Mouse (Mus musculus) small intestine, adult 2 months (tissue): ENCODE measurements around the gene Lrp1. TPM values are rescaled to one million over a fixed set of nuclear protein-coding genes. Genes with fewer than 3 reads are reported as not detected.

Source experiments
- H3K27ac ChIP-seq: fragments of 200-500 bp; 2 replicates; pipeline ENCODE4 v1.5.1; 2012; ENCODE audit warnings: low read depth, low read length, control low read depth, inconsistent platforms; ENCODE audit not compliant: insufficient read depth
- H3K27me3 ChIP-seq: fragments of 200-500 bp; 2 replicates; pipeline ENCODE4 v1.6.1; 2012; ENCODE audit warnings: mild to moderate bottlenecking, moderate library complexity, low read length, inconsistent platforms; ENCODE audit not compliant: control insufficient read depth, insufficient read depth
- H3K36me3 ChIP-seq: fragments of 200-500 bp; 2 replicates; pipeline ENCODE4 v1.6.1; 2012; ENCODE audit warnings: mild to moderate bottlenecking, low read length, control low read depth, inconsistent platforms; ENCODE audit not compliant: control insufficient read depth, insufficient read depth
- H3K4me1 ChIP-seq: fragments of 200-500 bp; 2 replicates; pipeline ENCODE4 v1.6.1; 2012; ENCODE audit warnings: low read length, inconsistent platforms, mixed read lengths; ENCODE audit not compliant: control insufficient read depth, insufficient read depth, insufficient read length
- H3K4me3 ChIP-seq: fragments of 200-500 bp; 2 replicates; pipeline ENCODE4 v1.5.1; 2012; ENCODE audit warnings: low read depth, mild to moderate bottlenecking, control low read depth, inconsistent platforms, low read length, moderate library complexity
- CTCF ChIP-seq: fragments of 200-500 bp; IDR thresholded peaks from 2 replicates; pipeline ENCODE4 v1.5.1; 2012; ENCODE audit warnings: low read depth, mild to moderate bottlenecking, control low read depth, inconsistent platforms, low read length, moderate library complexity, mixed read lengths; ENCODE audit not compliant: insufficient replicate concordance, insufficient read length; ENCODE audit errors: extremely low read depth
- POLR2A ChIP-seq: fragments of 200-500 bp; IDR thresholded peaks from 2 replicates; pipeline ENCODE4 v1.6.1; 2012; ENCODE audit warnings: low read depth, mild to moderate bottlenecking, control low read depth, inconsistent platforms, low read length, moderate library complexity
- WGBS: fragments of 180-500 bp; shearing (Covaris S2); methylation state at CpG from one replicate; pipeline ENCODE4 v1.1.7; 2018; 5-methylcytosine and 5-hydroxymethylcytosine counted together
- polyA plus RNA-seq: library from polyadenylated mRNA; depleted of rRNA; stranded (reverse); fragments of >200 nt; gene quantifications from 2 replicates; pipeline ENCODE4 v1.2.3, GENCODE M21; 2012

The Lrp1 gene
- polyA plus RNA-seq, 1 experiment, result 200 TPM

- WGBS, result 78% methylated on average over 8 of the region's 8 CpGs
- Histone ChIP-seq H3K27ac (no peak overlapping the region), H3K4me1 (peaks cover 14% of the 10 kb centered on the region), H3K27me3 (no peaks in the 10 kb centered on the region), H3K36me3 (peaks cover 60% of the 10 kb centered on the region), H3K4me3 (no peak overlapping the region)
- TF ChIP-seq POLR2A (no peak), CTCF (no peak)
Observed at GRCm38 (mm10) chr10:127587776-127588175, 33.2 kb downstream of the Lrp1 start.

GRCm38 (mm10) chr10:127586209-127586608, 34.7 kb downstream of the Lrp1 start:
- TF ChIP-seq POLR2A, result no peak
- TF ChIP-seq CTCF, result no peak
- Histone ChIP-seq H3K4me1 (peaks cover 4% of the 10 kb centered on the region), H3K36me3 (peaks cover 65% of the 10 kb centered on the region), H3K4me3 (no peak overlapping the region), H3K27ac (no peak overlapping the region), H3K27me3 (no peaks in the 10 kb centered on the region)
- WGBS, result 78% methylated on average over 4 of the region's 4 CpGs

- H3K4me1 ChIP-seq, result peaks cover 4% of the 10 kb centered on the region
- peaks cover 65% of the 10 kb centered on the region for H3K36me3 ChIP-seq
- H3K4me3 ChIP-seq, result no peak overlapping the region
- WGBS, result 88% methylated on average over 2 of the region's 2 CpGs
- no peak overlapping the region for H3K27ac ChIP-seq
- TF ChIP-seq POLR2A, result no peak
- TF ChIP-seq CTCF, result no peak
- no peaks in the 10 kb centered on the region for H3K27me3 ChIP-seq
Observed at GRCm38 (mm10) chr10:127585598-127585997, 35.4 kb downstream of the Lrp1 start.

- H3K36me3 ChIP-seq, result peaks cover 58% of the 10 kb centered on the region
- TF ChIP-seq POLR2A, result no peak
- TF ChIP-seq CTCF, result no peak
- WGBS, result 52% methylated on average over 8 of the region's 8 CpGs
- H3K27me3 ChIP-seq, result no peaks in the 10 kb centered on the region
- no peak overlapping the region for H3K4me3 ChIP-seq
- H3K27ac ChIP-seq, result no peak overlapping the region
- H3K4me1 ChIP-seq, result no peaks in the 10 kb centered on the region; the same call in 1 of the 2 replicates
Observed at GRCm38 (mm10) chr10:127583649-127584048, 37.3 kb downstream of the Lrp1 start.

- Histone ChIP-seq H3K27ac (no peak overlapping the region), H3K27me3 (no peaks in the 10 kb centered on the region), H3K4me1 (no peaks in the 10 kb centered on the region), H3K36me3 (peaks cover 64% of the 10 kb centered on the region), H3K4me3 (no peak overlapping the region)
- 92% methylated on average over 9 of the region's 9 CpGs for WGBS
- TF ChIP-seq POLR2A (no peak), CTCF (no peak)
Observed at GRCm38 (mm10) chr10:127581291-127581690, 39.7 kb downstream of the Lrp1 start.

- Histone ChIP-seq H3K36me3 (peaks cover 78% of the 10 kb centered on the region), H3K4me3 (no peak overlapping the region), H3K27me3 (no peaks in the 10 kb centered on the region), H3K27ac (no peak overlapping the region), H3K4me1 (no peaks in the 10 kb centered on the region)
- TF ChIP-seq CTCF, result no peak
- TF ChIP-seq POLR2A, result no peak
- WGBS, result 94% methylated on average over 15 of the region's 15 CpGs
Observed at GRCm38 (mm10) chr10:127577982-127578381, 43.0 kb downstream of the Lrp1 start.

GRCm38 (mm10) chr10:127577156-127577555, 43.8 kb downstream of the Lrp1 start:
- H3K4me1 ChIP-seq, result no peaks in the 10 kb centered on the region
- no peak overlapping the region for H3K27ac ChIP-seq
- H3K4me3 ChIP-seq, result no peak overlapping the region
- H3K27me3 ChIP-seq, result no peaks in the 10 kb centered on the region
- WGBS, result 82% methylated on average over 9 of the region's 9 CpGs
- TF ChIP-seq POLR2A (no peak), CTCF (no peak)
- H3K36me3 ChIP-seq, result peaks cover 81% of the 10 kb centered on the region
